Mouse (Mus musculus): ENCODE results near the gene Gm8369.
"Not testable (repeated sequence)": the region's sequence is repeated elsewhere in the genome, so short reads cannot be mapped to it uniquely, and the experiment has no call there.

Gene Gm8369

GRCm38 (mm10) chr19:11513458-11513857 is 27.7 kb downstream of the Gm8369 start:
- intact Hi-C loops (cut with DNase I): no loop called here

GRCm38 (mm10) chr19:11516246-11516645 is 30.5 kb downstream of the Gm8369 start, which contains the start of gene Ms4a6b:
Ms4a6b (plus strand) TSS chr19:11516512.
- intact Hi-C loops (cut with DNase I): no loop called here

- intact Hi-C loops (cut with DNase I): no loop called here
Observed at GRCm38 (mm10) chr19:11516845-11517244, 31.1 kb downstream of the Gm8369 start.

- intact Hi-C loops (cut with DNase I): not testable (repeated sequence)
Observed at GRCm38 (mm10) chr19:11517373-11517772, 31.6 kb downstream of the Gm8369 start.

- intact Hi-C loops (cut with DNase I): not testable (repeated sequence)
Observed at GRCm38 (mm10) chr19:11518356-11518755, 32.6 kb downstream of the Gm8369 start.

- intact Hi-C loops (cut with DNase I): no loop called here
Observed at GRCm38 (mm10) chr19:11520146-11520545, 34.4 kb downstream of the Gm8369 start.

GRCm38 (mm10) chr19:11533421-11533820 is 47.7 kb downstream of the Gm8369 start:
- intact Hi-C loops (cut with DNase I): no loop called here

GRCm38 (mm10) chr19:11533888-11534445 is 48.2 kb downstream of the Gm8369 start:
- intact Hi-C loops (cut with DNase I): no loop called here

GRCm38 (mm10) chr19:11536593-11536992 is 50.9 kb downstream of the Gm8369 start, which contains the start of gene Ms4a4d:
Ms4a4d (plus strand) TSS chr19:11536801.
- intact Hi-C loops (cut with DNase I): no loop called here

- intact Hi-C loops (cut with DNase I): no loop called here
Observed at GRCm38 (mm10) chr19:11537336-11537735, 51.6 kb downstream of the Gm8369 start.

GRCm38 (mm10) chr19:11540166-11540821 is 54.6 kb downstream of the Gm8369 start:
- intact Hi-C loops (cut with DNase I): not testable (repeated sequence)

GRCm38 (mm10) chr19:11544383-11544782 is 58.6 kb downstream of the Gm8369 start:
- intact Hi-C loops (cut with DNase I): not testable (repeated sequence)

GRCm38 (mm10) chr19:11547911-11548310 is 62.2 kb downstream of the Gm8369 start:
- intact Hi-C loops (cut with DNase I): loop anchor here (2.0 kb wide), 1 partner anchor 45 kb away; no protein-coding TSS in a partner anchor

GRCm38 (mm10) chr19:11554726-11555125 is 69.0 kb downstream of the Gm8369 start:
- intact Hi-C loops (cut with DNase I): no loop called here

- intact Hi-C loops (cut with DNase I): not testable (repeated sequence)
Observed at GRCm38 (mm10) chr19:11559560-11559959, 73.8 kb downstream of the Gm8369 start.
